Mouse (Mus musculus): ENCODE data around the gene Nacc2.

Gene Nacc2

GRCm38 (mm10) chr2:26090876-26091770, 31.9 kb downstream of the Nacc2 start:
- TF ChIP-seq GATA4 (IDR thresholded peaks at IDR 0.05; ENCODE audit: insufficient replicate concordance, low read length) = no peak

DNA sequence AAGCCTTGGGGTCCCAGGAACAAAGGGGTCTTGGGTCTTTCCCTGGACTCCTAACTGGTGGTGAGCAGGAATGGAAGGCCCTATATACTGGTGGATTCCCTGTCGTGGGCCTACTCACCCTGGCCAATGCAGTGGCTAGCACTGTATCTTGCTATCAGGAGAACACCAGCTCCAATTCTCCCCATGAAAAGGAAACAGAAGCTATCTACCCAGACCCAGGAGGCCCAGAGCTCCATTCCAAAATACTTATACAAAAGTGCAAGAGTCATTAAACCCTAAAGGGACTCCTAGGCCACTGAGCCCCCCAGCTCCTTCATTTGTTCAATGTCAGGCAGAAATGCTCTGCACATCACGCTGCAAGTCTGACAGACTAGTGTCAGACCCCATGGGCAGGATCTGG, 34.0 kb downstream of the Nacc2 start:
- no peak for TF ChIP-seq GATA4 (IDR thresholded peaks at IDR 0.05; ENCODE audit: insufficient replicate concordance, low read length)

- no peak for TF ChIP-seq GATA4 (IDR thresholded peaks at IDR 0.05; ENCODE audit: insufficient replicate concordance, low read length)
These were observed 36.0 kb downstream of the Nacc2 start for GRCm38 (mm10) chr2:26086926-26087600.

DNA sequence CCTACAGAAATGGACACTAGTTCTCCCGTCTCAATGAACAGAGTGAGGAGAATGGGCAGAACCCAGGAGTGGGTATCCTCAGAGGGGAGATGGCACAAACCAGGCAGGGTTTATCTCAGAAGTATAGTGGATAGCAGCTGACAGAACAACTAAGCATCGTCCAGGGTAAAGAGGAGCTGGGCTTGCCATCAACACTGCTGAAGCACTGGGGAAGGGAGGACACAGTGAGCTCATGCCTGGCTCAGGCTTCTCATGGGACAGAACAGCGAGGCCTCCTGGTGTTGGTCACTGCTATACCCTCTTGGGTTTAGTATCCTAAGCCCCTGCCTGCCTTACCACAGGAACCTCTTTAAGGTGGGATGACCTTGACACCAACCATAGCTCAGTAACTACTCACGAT, 36.5 kb downstream of the Nacc2 start:
- no peak for TF ChIP-seq GATA4 (IDR thresholded peaks at IDR 0.05; ENCODE audit: insufficient replicate concordance, low read length)

DNA sequence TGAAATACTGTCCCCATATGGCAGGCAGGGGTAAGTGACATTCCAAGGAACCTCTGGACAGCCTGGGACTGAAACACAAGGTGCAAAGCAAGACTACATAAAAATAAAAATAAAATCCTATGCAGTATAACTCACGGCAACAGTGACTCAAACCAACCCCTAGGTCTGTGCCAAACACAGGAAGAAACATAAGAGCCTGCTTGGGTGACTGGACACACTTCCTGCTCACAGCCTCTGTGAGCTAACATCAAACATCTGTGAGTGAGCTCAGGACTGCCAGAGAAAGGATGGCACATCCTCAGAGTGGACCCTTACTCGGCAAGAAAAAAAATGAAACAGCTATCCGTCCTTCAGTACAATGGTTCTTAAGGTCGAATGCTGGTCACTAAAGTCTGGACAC, 40.1 kb downstream of the Nacc2 start:
- TF ChIP-seq GATA4 (IDR thresholded peaks at IDR 0.05; ENCODE audit: insufficient replicate concordance, low read length) = no peak

DNA sequence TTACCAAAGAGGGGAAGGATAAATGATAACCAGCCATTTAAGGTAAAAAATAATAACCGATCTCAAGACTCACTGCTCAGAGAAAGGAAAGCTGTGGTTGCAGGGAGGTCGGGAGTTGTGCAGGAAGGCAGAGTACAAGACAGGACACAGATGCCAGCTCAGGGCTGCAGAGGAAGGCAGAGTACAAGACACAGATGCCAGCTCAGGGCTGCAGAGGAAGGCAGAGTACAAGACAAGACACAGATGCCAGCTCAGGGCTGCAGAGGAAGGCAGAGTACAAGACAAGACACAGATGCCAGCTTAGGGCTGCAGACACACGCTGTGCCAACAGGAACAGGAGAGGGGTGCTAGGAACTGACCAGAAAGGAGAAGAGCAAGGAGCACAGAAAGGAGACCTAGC, 42.2 kb downstream of the Nacc2 start:
- no peak for TF ChIP-seq GATA4 (IDR thresholded peaks at IDR 0.05; ENCODE audit: insufficient replicate concordance, low read length)

GRCm38 (mm10) chr2:26079409-26079808, 43.6 kb downstream of the Nacc2 start:
- no peak for TF ChIP-seq GATA4 (IDR thresholded peaks at IDR 0.05; ENCODE audit: insufficient replicate concordance, low read length)

- TF ChIP-seq GATA4 (IDR thresholded peaks at IDR 0.05; ENCODE audit: insufficient replicate concordance, low read length) = no peak
These were observed 46.0 kb downstream of the Nacc2 start for GRCm38 (mm10) chr2:26077068-26077467.

DNA sequence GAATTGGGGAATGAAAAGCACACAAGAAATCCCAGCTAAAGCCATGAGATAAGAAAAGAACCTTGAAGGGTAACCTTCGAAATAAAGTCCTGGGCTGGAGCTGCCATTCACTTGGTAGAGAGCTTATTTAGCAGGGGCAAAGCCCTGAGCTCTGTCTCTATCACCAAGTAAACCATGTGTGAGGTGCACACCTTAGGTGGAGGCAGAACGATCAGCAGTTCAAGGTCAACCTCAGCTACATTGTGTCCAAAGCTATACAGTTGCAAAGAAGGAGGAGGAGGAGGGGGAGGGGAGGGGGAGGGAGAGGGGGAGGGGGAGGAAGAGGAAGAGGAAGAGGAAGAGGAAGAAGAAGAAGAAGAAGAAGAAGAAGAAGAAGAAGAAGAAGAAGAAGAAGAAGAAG, 46.9 kb downstream of the Nacc2 start:
- no peak for TF ChIP-seq GATA4 (IDR thresholded peaks at IDR 0.05; ENCODE audit: insufficient replicate concordance, low read length)

- no peak for TF ChIP-seq GATA4 (IDR thresholded peaks at IDR 0.05; ENCODE audit: insufficient replicate concordance, low read length)
These were observed 48.5 kb downstream of the Nacc2 start for GRCm38 (mm10) chr2:26074551-26074950.

DNA sequence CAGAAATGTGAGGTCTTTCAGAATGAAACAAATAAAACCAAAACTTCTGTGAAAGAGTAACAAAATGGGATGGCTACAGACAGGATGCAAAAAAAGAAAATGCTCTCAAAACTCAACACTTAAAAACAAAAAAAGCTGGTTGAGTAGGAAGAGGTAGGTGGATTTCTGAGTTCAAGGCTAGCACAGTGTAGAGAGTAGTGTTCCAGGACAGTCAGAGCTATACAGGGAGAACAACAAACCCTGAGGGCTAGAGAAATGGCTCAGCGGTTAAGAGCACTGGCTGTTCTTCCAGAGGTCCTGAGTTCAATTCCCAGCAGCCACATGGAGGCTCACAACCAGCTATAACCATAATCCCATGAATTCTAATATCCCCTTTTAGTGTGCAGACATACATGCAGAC, 54.4 kb downstream of the Nacc2 start:
- TF ChIP-seq GATA4 (IDR thresholded peaks at IDR 0.05; ENCODE audit: insufficient replicate concordance, low read length) = no peak

DNA sequence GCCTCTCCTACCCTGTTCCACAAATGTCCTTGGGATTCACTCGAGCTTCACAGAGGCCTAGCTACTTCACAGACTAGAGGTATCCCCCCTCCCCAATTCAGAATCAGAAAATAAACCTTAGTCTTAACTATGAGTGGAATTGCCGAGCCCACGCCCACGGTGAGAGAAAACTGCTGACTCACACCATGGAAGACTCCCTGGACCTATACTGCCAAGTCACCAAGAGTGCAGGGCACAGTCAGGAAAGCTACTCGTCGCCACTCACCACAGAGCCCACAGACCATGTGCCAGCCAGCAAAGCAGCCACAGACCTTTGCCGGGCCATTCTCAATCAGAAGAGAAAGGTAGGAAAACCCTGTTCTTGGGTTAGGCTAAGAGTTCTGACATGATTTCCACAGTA, 54.8 kb downstream of the Nacc2 start:
- TF ChIP-seq GATA4 (IDR thresholded peaks at IDR 0.05; ENCODE audit: insufficient replicate concordance, low read length) = no peak

DNA sequence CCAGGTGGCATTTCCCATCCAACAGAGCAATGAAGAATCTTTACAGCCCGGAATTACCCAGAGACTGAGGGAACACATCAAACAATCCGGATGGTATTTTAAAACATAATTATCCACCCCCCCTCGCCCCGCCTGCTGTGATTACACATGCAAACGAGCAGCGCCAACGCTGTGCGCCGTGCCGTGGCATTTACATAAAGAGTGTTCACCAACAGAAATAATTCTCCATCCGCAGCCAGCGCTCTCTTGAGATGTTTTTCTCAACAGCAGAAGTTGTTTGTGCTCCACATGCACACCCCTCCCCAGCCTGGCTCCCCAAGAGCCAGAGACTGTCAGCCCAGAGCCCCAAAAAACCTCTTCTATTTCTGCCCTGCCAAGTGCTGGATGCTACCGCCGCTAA, 56.5 kb downstream of the Nacc2 start:
- no peak for TF ChIP-seq GATA4 (IDR thresholded peaks at IDR 0.05; ENCODE audit: insufficient replicate concordance, low read length)

DNA sequence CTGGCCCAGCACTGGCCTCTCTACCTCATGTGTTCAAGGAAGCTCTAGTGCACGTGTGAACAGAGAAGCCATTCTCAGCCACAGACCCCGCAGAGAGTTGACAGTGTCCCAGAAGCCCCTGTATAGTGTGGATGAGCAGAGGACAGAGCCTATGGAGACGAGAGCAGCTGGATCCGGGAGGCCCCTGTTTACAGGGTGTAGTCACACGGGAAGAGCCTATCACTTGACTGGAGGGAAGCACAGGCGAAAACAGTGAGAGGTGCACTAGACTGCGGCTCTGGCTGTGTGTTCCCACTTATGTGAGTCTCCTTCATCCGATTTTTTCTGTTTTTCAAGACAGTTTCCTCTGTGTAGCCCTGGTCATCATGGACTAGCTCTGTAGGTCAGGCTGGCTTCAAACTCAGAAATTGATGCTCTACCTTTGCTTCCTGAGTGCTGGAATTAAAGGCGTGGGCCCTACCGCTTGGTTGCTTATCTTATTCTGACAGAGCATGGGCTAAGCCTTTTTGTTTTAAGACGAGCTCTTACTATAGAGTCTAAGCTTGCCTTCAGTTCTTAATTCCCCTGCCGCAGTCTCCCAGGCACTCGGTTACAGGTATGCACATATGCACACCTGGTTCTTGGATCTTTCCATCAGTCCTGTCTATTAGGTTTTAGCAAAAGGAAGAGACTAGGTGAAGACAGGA, 60.1 kb downstream of the Nacc2 start:
- no peak for TF ChIP-seq GATA4 (IDR thresholded peaks at IDR 0.05; ENCODE audit: insufficient replicate concordance, low read length)

DNA sequence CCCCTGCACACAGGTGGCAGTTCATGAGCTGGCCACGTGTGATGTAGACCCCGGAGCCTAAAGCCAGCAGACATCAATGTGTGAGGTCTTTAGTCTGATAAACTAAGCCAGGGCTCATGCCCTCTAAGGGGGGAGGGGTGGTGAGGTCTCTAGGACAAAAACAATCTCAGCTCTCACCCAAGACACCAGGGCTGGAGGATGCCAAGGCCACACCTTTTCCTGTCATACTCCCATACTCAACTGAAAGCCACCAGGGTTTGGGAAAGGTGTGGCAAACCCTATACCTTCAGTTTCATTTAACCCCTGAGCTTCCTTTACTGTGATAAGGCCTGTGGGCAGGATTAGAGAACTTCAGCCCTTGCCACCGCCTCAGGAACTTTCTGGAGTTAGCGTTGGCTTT, 60.8 kb downstream of the Nacc2 start:
- no peak for TF ChIP-seq GATA4 (IDR thresholded peaks at IDR 0.05; ENCODE audit: insufficient replicate concordance, low read length)

Data from liver, adult (tissue).